Mouse (Mus musculus): ENCODE results near the gene Smyd3. TPM values are rescaled to one million over a fixed set of nuclear protein-coding genes. Genes with fewer than 3 reads are reported as not detected.

The Smyd3 gene
- polyA plus RNA-seq, 1 experiment from 2014 or later = 13.1 TPM

- Histone ChIP-seq H3K36me3 (ENCODE audit: control insufficient read depth, insufficient read depth, low read length) (no peaks in the 10 kb centered on the region), H3K4me1 (ENCODE audit: control insufficient read depth, insufficient read depth, low read length) (no peaks in the 10 kb centered on the region), H3K9ac (ENCODE audit: low read length) (no peak overlapping the region), H3K9me3 (ENCODE audit: control insufficient read depth, low read length) (no peaks in the 10 kb centered on the region), H3K27ac (ENCODE audit: low read depth, low read length) (no peak overlapping the region), H3K4me2 (no peak overlapping the region), H3K27me3 (ENCODE audit: control insufficient read depth, insufficient read depth, low read length) (no peaks in the 10 kb centered on the region), H3K4me3 (ENCODE audit: low read depth, low read length) (no peak overlapping the region)
- 88% methylated on average over 5 of the region's 5 CpGs for WGBS
- ATAC-seq (ENCODE audit: low FRiP score) (no peak), DNase-seq (ENCODE audit: low spot score, missing footprints) (no peak)
Measured at GRCm38 (mm10) chr1:179553197-179553948, 35.5 kb upstream of the Smyd3 start.

GRCm38 (mm10) chr1:179552751-179553150, 34.9 kb upstream of the Smyd3 start:
- Histone ChIP-seq H3K4me3 (ENCODE audit: low read depth, low read length) (no peak overlapping the region), H3K4me2 (no peak overlapping the region), H3K27me3 (ENCODE audit: control insufficient read depth, insufficient read depth, low read length) (no peaks in the 10 kb centered on the region), H3K9ac (ENCODE audit: low read length) (no peak overlapping the region), H3K4me1 (ENCODE audit: control insufficient read depth, insufficient read depth, low read length) (peaks cover under 1% of the 10 kb centered on the region; the same call in 1 of the 2 replicates), H3K36me3 (ENCODE audit: control insufficient read depth, insufficient read depth, low read length) (no peaks in the 10 kb centered on the region), H3K9me3 (ENCODE audit: control insufficient read depth, low read length) (no peaks in the 10 kb centered on the region), H3K27ac (ENCODE audit: low read depth, low read length) (no peak overlapping the region)
- ATAC-seq (ENCODE audit: low FRiP score) (no peak), DNase-seq (ENCODE audit: low spot score, missing footprints) (no peak)
- WGBS = 46% methylated on average over 7 of the region's 7 CpGs

- ATAC-seq (ENCODE audit: low FRiP score) = no peak
- Histone ChIP-seq H3K9me3 (ENCODE audit: control insufficient read depth, low read length) (no peaks in the 10 kb centered on the region), H3K4me1 (ENCODE audit: control insufficient read depth, insufficient read depth, low read length) (peaks cover 7% of the 10 kb centered on the region; the same call in 1 of the 2 replicates), H3K4me3 (ENCODE audit: low read depth, low read length) (no peak overlapping the region), H3K27me3 (ENCODE audit: control insufficient read depth, insufficient read depth, low read length) (no peaks in the 10 kb centered on the region), H3K9ac (ENCODE audit: low read length) (no peak overlapping the region), H3K27ac (ENCODE audit: low read depth, low read length) (no peak overlapping the region), H3K4me2 (no peak overlapping the region), H3K36me3 (ENCODE audit: control insufficient read depth, insufficient read depth, low read length) (no peaks in the 10 kb centered on the region)
- no peak for DNase-seq (ENCODE audit: low spot score, missing footprints)
- 82% methylated on average over 4 of the region's 4 CpGs for WGBS
Measured at GRCm38 (mm10) chr1:179551921-179552320, 34.1 kb upstream of the Smyd3 start.

- Histone ChIP-seq H3K4me1 (ENCODE audit: control insufficient read depth, insufficient read depth, low read length) (peaks cover 7% of the 10 kb centered on the region; the same call in 1 of the 2 replicates), H3K4me2 (no peak overlapping the region), H3K36me3 (ENCODE audit: control insufficient read depth, insufficient read depth, low read length) (no peaks in the 10 kb centered on the region), H3K4me3 (ENCODE audit: low read depth, low read length) (no peak overlapping the region), H3K9me3 (ENCODE audit: control insufficient read depth, low read length) (no peaks in the 10 kb centered on the region), H3K27ac (ENCODE audit: low read depth, low read length) (no peak overlapping the region), H3K9ac (ENCODE audit: low read length) (no peak overlapping the region), H3K27me3 (ENCODE audit: control insufficient read depth, insufficient read depth, low read length) (no peaks in the 10 kb centered on the region)
- WGBS = 90% methylated on average over 3 of the region's 3 CpGs
- no peak for DNase-seq (ENCODE audit: low spot score, missing footprints)
- no peak for ATAC-seq (ENCODE audit: low FRiP score)
Measured at GRCm38 (mm10) chr1:179551336-179551735, 33.5 kb upstream of the Smyd3 start.

GRCm38 (mm10) chr1:179548996-179549752, 31.3 kb upstream of the Smyd3 start:
- Histone ChIP-seq H3K9ac (ENCODE audit: low read length) (no peak overlapping the region), H3K27ac (ENCODE audit: low read depth, low read length) (no peak overlapping the region), H3K36me3 (ENCODE audit: control insufficient read depth, insufficient read depth, low read length) (no peaks in the 10 kb centered on the region), H3K4me2 (no peak overlapping the region), H3K4me1 (ENCODE audit: control insufficient read depth, insufficient read depth, low read length) (peaks cover 11% of the 10 kb centered on the region), H3K27me3 (ENCODE audit: control insufficient read depth, insufficient read depth, low read length) (no peaks in the 10 kb centered on the region), H3K4me3 (ENCODE audit: low read depth, low read length) (no peak overlapping the region), H3K9me3 (ENCODE audit: control insufficient read depth, low read length) (no peaks in the 10 kb centered on the region)
- ATAC-seq (ENCODE audit: low FRiP score) (no peak), DNase-seq (ENCODE audit: low spot score, missing footprints) (peak; percentile 17)
- WGBS = 96% methylated on average over 5 of the region's 5 CpGs

- Histone ChIP-seq H3K27me3 (ENCODE audit: control insufficient read depth, insufficient read depth, low read length) (no peaks in the 10 kb centered on the region), H3K36me3 (ENCODE audit: control insufficient read depth, insufficient read depth, low read length) (no peaks in the 10 kb centered on the region), H3K4me3 (ENCODE audit: low read depth, low read length) (no peak overlapping the region), H3K4me1 (ENCODE audit: control insufficient read depth, insufficient read depth, low read length) (peaks cover 11% of the 10 kb centered on the region), H3K9ac (ENCODE audit: low read length) (no peak overlapping the region), H3K27ac (ENCODE audit: low read depth, low read length) (no peak overlapping the region), H3K9me3 (ENCODE audit: control insufficient read depth, low read length) (no peaks in the 10 kb centered on the region), H3K4me2 (no peak overlapping the region)
- DNase-seq (ENCODE audit: low spot score, missing footprints) (no peak), ATAC-seq (ENCODE audit: low FRiP score) (no peak)
- 84% methylated on average over 11 of the region's 11 CpGs for WGBS
Measured at GRCm38 (mm10) chr1:179548220-179548619, 30.4 kb upstream of the Smyd3 start.

- Histone ChIP-seq H3K9me3 (ENCODE audit: control insufficient read depth, low read length) (no peaks in the 10 kb centered on the region), H3K27me3 (ENCODE audit: control insufficient read depth, insufficient read depth, low read length) (no peaks in the 10 kb centered on the region), H3K4me2 (peak overlapping the region; percentile 58), H3K9ac (ENCODE audit: low read length) (peak overlapping the region; percentile 75), H3K4me1 (ENCODE audit: control insufficient read depth, insufficient read depth, low read length) (peaks cover 11% of the 10 kb centered on the region), H3K4me3 (ENCODE audit: low read depth, low read length) (peak overlapping the region; percentile 70), H3K36me3 (ENCODE audit: control insufficient read depth, insufficient read depth, low read length) (no peaks in the 10 kb centered on the region), H3K27ac (ENCODE audit: low read depth, low read length) (peak overlapping the region; percentile 87; the same call in 1 of the 2 replicates)
- peak; percentile 89 for DNase-seq (ENCODE audit: low spot score, missing footprints)
- 20% methylated on average over 5 of the region's 5 CpGs for WGBS
- no peak for ATAC-seq (ENCODE audit: low FRiP score)
Measured at GRCm38 (mm10) chr1:179547176-179547575, 29.3 kb upstream of the Smyd3 start.

GRCm38 (mm10) chr1:179546551-179546917, 28.7 kb upstream of the Smyd3 start:
- peak overlapping the region; percentile 58 for H3K4me2 ChIP-seq
- under 1% methylated on average over 44 of the region's 44 CpGs for WGBS
- peak overlapping the region; percentile 75 for H3K9ac ChIP-seq (ENCODE audit: low read length)
- H3K36me3 ChIP-seq (ENCODE audit: control insufficient read depth, insufficient read depth, low read length) = no peaks in the 10 kb centered on the region
- H3K27ac ChIP-seq (ENCODE audit: low read depth, low read length) = peak overlapping the region; percentile 87
- no peak for DNase-seq (ENCODE audit: low spot score, missing footprints)
- peaks cover 11% of the 10 kb centered on the region for H3K4me1 ChIP-seq (ENCODE audit: control insufficient read depth, insufficient read depth, low read length)
- peak; percentile 87 for ATAC-seq (ENCODE audit: low FRiP score)
- H3K27me3 ChIP-seq (ENCODE audit: control insufficient read depth, insufficient read depth, low read length) = no peaks in the 10 kb centered on the region
- H3K9me3 ChIP-seq (ENCODE audit: control insufficient read depth, low read length) = no peaks in the 10 kb centered on the region
- peak overlapping the region; percentile 70 for H3K4me3 ChIP-seq (ENCODE audit: low read depth, low read length)
